Mouse (Mus musculus) lung, embryonic 15.5 days (tissue): Measurements from ENCODE around the gene Traf5. TPM values are rescaled to one million over a fixed set of nuclear protein-coding genes. Genes with fewer than 3 reads are reported as not detected.

Source experiments
- ATAC-seq: fragments of 200-750 bp; cut with Nextera tagmentation; 2 replicates; pipeline ENCODE4 v1.8.0; 2017; ENCODE audit warnings: moderate number of reproducible peaks, borderline replicate concordance; ENCODE audit not compliant: low FRiP score, low TSS enrichment; ENCODE audit errors: extremely low read depth
- H3K27ac ChIP-seq: fragments of 300-500 bp; sonication (generic); 2 replicates; pipeline ENCODE4 v1.5.1; 2015; ENCODE audit warnings: moderate library complexity, mild to moderate bottlenecking, inconsistent platforms
- H3K27me3 ChIP-seq: fragments of 300-500 bp; sonication (generic); 2 replicates; pipeline ENCODE4 v1.6.1; 2015; ENCODE audit warnings: inconsistent platforms
- H3K36me3 ChIP-seq: fragments of 300-500 bp; sonication (generic); 2 replicates; pipeline ENCODE4 v1.6.1; 2015; ENCODE audit warnings: inconsistent platforms
- H3K4me1 ChIP-seq: fragments of 300-500 bp; sonication (generic); 2 replicates; pipeline ENCODE4 v1.6.1; 2015; ENCODE audit warnings: inconsistent platforms
- H3K4me2 ChIP-seq: fragments of 300-500 bp; sonication (generic); 2 replicates; pipeline ENCODE4 v1.6.1; 2015; ENCODE audit warnings: inconsistent platforms, mild to moderate bottlenecking, moderate library complexity
- H3K4me3 ChIP-seq: fragments of 300-500 bp; sonication (generic); 2 replicates; pipeline ENCODE4 v1.5.1; 2015; ENCODE audit warnings: mild to moderate bottlenecking, inconsistent platforms
- H3K9ac ChIP-seq: fragments of 300-500 bp; sonication (generic); 2 replicates; pipeline ENCODE4 v1.6.1; 2015; ENCODE audit warnings: inconsistent platforms
- H3K9me3 ChIP-seq: fragments of 300-500 bp; sonication (generic); 2 replicates; pipeline ENCODE4 v1.6.1; 2016; ENCODE audit warnings: inconsistent platforms
- WGBS: fragments of 180-500 bp; shearing (Covaris S2); methylation state at CpG from one replicate; pipeline ENCODE4 v1.1.7; 2015; 5-methylcytosine and 5-hydroxymethylcytosine counted together
- polyA plus RNA-seq: library from polyadenylated mRNA; unstranded; fragments of >200 nt; fragmentation: Nextera tagmentation; extraction: Ambion mirVana; gene quantifications from 2 replicates; pipeline ENCODE4 v1.2.1, GENCODE M21; 2015

The Traf5 gene
- polyA plus RNA-seq, 1 experiment from 2014 or later, result 22.4 TPM

DNA sequence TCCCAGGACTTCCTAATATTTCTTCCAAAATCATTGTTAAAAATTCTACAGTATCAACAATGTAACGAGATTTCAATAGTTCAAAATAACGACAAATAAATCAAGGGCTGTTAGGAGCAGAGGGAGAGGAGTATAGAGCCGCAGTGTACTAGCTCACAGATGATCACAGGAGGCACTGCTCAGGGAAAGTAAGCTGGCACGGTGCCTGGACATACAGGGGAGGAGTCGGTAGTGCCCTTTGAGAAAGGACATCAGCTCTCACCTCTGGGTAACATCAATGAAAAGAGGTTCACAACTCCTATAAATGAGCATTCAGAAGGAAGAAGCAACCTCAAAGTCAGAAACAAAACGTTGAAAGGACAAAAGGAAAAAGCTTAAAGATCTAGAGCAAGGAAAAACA, 16.8 kb upstream of the Traf5 start:
- H3K4me1 ChIP-seq, result no peaks in the 10 kb centered on the region
- H3K27me3 ChIP-seq, result no peaks in the 10 kb centered on the region
- WGBS, result 62% methylated on average over 6 of the region's 6 CpGs
- H3K4me3 ChIP-seq, result no peak overlapping the region
- H3K9me3 ChIP-seq, result no peaks in the 10 kb centered on the region
- ATAC-seq, result no peak
- no peak overlapping the region for H3K9ac ChIP-seq
- H3K27ac ChIP-seq, result no peak overlapping the region
- H3K36me3 ChIP-seq, result peaks cover 36% of the 10 kb centered on the region
- H3K4me2 ChIP-seq, result no peak overlapping the region

DNA sequence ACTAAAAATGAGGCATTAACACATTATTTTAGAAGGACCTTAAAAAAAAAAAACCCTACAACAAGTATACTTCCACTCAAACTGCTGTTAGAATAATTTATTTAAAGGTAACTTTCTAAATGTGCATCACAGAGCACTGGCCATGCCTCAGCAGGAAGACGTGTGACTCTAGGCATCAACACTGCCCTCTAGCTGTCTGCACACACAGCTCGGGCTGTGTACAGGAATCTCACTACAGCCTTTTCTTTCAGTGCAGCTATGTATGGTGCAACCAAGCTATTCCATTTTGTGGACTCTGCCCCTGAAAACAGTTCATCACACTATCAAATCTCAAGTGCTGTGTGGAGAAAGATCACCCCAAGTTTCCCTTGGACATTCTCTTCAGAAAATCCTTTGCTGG, 15.0 kb upstream of the Traf5 start:
- Histone ChIP-seq H3K9me3 (no peaks in the 10 kb centered on the region), H3K9ac (no peak overlapping the region), H3K4me2 (no peak overlapping the region), H3K4me3 (no peak overlapping the region), H3K4me1 (no peaks in the 10 kb centered on the region), H3K36me3 (peaks cover 27% of the 10 kb centered on the region), H3K27ac (no peak overlapping the region), H3K27me3 (no peaks in the 10 kb centered on the region)
- ATAC-seq, result no peak
- WGBS, result 16% methylated on average over 2 of the region's 2 CpGs

DNA sequence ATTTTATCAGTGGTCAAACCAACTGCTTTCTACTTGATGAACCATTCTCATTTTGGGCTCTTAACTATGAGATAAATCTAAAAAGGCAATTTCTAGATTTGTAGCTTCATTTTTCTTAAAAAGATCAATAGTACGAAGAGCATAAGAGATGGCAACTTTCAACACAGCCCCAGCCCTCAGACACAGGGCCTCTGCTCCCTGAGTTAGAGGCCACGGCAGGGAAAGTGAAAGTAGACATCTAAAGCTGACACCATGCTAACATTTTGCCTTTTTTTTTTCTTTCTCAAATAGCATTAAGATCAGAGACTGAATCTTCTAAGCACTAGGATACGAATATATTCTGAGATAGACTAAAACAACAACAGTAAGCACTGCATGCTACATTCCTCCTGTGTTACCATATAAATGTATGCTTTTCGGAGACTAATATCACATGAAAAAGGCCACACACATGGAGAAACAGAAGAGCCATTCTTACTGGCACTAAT, 13.6 kb upstream of the Traf5 start:
- H3K4me1 ChIP-seq, result no peaks in the 10 kb centered on the region
- WGBS, result 78% methylated on average over 4 of the region's 4 CpGs
- H3K9me3 ChIP-seq, result no peaks in the 10 kb centered on the region
- no peak for ATAC-seq
- H3K4me3 ChIP-seq, result no peak overlapping the region
- H3K4me2 ChIP-seq, result no peak overlapping the region
- H3K27me3 ChIP-seq, result no peaks in the 10 kb centered on the region
- no peak overlapping the region for H3K27ac ChIP-seq
- H3K9ac ChIP-seq, result no peak overlapping the region
- peaks cover 33% of the 10 kb centered on the region for H3K36me3 ChIP-seq

DNA sequence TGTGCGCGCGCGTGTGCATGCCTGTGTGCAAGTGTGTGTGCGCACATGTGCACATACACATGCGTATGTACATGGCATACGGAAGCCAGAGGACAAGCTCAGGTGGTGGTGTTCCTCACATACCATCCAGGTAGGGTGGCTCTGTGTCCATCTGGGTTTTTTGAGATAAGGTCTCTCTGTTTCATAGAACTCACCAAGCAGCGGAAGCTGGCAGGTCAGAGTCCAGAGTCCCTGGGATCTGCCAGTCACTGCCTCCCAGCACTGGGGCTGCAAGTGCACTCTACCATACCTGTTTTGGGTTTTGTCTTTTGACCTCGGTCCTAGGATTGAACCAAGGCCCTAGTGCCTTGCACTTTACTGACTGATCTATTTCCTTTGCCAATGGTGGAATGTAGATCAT, 11.7 kb upstream of the Traf5 start:
- H3K27ac ChIP-seq, result no peak overlapping the region
- no peak overlapping the region for H3K4me2 ChIP-seq
- no peaks in the 10 kb centered on the region for H3K9me3 ChIP-seq
- H3K4me3 ChIP-seq, result no peak overlapping the region
- H3K27me3 ChIP-seq, result no peaks in the 10 kb centered on the region
- no peaks in the 10 kb centered on the region for H3K4me1 ChIP-seq
- ATAC-seq, result no peak
- 97% methylated on average over 9 of the region's 9 CpGs for WGBS
- peaks cover 27% of the 10 kb centered on the region for H3K36me3 ChIP-seq
- no peak overlapping the region for H3K9ac ChIP-seq

DNA sequence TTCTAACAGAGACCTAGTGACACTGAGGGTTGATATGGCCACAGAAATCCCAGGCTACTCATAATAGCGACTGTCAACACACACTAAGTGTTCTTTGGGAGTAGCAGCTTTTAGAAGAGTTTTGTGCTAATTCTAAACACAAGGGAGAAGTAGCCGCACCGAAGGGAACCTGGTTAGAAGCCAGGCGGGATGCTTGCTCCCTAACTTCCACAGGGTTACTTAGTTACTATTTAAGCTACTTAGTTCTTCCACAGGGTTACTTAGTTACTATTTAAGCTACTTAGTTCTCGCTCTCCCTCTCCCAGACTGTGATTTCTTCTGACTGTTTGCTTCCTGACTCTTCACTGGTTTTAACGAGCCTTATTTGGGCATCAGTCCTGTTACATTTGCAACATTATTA, 10.8 kb upstream of the Traf5 start:
- no peaks in the 10 kb centered on the region for H3K4me1 ChIP-seq
- H3K4me3 ChIP-seq, result no peak overlapping the region
- no peak overlapping the region for H3K4me2 ChIP-seq
- H3K27me3 ChIP-seq, result no peaks in the 10 kb centered on the region
- H3K36me3 ChIP-seq, result peaks cover 26% of the 10 kb centered on the region; the same call in 1 of the 2 replicates
- H3K9me3 ChIP-seq, result no peaks in the 10 kb centered on the region
- ATAC-seq, result no peak
- WGBS, result 76% methylated on average over 6 of the region's 6 CpGs
- H3K27ac ChIP-seq, result no peak overlapping the region
- H3K9ac ChIP-seq, result no peak overlapping the region

DNA sequence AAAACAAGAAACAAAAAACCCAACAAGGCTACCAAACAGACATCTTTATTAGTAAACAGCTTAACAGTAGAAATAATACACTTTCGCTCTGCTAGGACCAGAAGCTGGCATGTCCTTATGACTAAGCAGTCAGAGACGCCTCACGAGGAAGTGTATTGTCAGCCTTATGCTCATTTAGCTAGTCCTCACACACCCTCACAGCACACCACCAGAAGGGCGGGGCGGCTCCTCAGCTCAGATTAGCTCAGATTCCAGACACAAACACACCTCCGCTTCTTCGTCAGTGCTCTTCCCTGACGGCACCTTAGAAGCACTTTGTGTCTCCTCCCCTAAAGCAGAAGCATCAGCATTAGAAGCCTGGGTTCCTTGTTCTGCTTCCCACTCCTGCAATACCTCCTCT, 9.0 kb upstream of the Traf5 start:
- H3K9ac ChIP-seq, result no peak overlapping the region
- no peak overlapping the region for H3K4me2 ChIP-seq
- WGBS, result 73% methylated on average over 8 of the region's 8 CpGs
- H3K4me1 ChIP-seq, result no peaks in the 10 kb centered on the region
- H3K36me3 ChIP-seq, result peaks cover 26% of the 10 kb centered on the region; the same call in 1 of the 2 replicates
- no peak overlapping the region for H3K27ac ChIP-seq
- ATAC-seq, result no peak
- no peaks in the 10 kb centered on the region for H3K27me3 ChIP-seq
- no peaks in the 10 kb centered on the region for H3K9me3 ChIP-seq
- H3K4me3 ChIP-seq, result no peak overlapping the region

DNA sequence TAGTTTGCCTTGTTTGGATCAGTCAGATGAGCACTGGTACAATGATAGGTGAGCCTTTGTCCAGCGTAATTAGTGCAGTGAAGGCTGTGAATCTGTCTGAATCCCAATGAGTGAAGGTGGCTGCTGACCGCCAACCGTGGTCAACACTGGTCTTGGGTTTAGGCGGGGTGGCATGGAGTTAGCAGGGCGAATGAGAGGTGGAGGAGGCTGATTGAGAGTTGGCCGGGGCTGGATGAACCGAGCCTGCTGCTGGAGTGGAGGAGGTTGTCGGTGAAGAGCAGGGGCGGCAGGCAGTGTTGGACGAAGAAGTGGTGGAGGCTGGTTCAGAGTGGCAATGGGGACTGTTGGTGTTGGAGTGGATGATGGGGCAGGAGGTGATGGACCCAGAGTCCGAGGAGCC, 8.4 kb upstream of the Traf5 start:
- H3K9me3 ChIP-seq, result no peaks in the 10 kb centered on the region
- H3K4me3 ChIP-seq, result no peak overlapping the region
- no peaks in the 10 kb centered on the region for H3K4me1 ChIP-seq
- peaks cover 26% of the 10 kb centered on the region; the same call in 1 of the 2 replicates for H3K36me3 ChIP-seq
- H3K27me3 ChIP-seq, result no peaks in the 10 kb centered on the region
- 91% methylated on average over 11 of the region's 11 CpGs for WGBS
- no peak overlapping the region for H3K4me2 ChIP-seq
- no peak overlapping the region for H3K27ac ChIP-seq
- ATAC-seq, result no peak
- no peak overlapping the region for H3K9ac ChIP-seq

DNA sequence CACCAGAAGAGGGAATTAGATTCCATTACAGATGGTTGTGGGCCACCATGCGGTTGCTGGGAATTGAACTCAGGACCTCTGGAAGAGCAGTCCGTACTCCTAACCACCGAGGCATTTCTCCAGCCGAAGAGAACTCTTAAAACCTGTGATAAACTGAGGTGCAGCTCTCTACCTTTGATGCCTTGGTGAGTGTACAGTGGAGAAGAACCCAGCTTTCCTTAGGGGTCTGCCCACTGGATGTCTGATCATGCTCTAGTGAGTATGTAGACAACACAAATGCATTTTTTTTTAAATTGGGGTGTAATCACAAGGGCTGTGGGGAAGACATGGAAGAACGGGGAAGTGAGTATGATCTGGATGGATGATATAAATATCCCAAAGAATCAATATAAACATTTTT, 3.3 kb upstream of the Traf5 start:
- Histone ChIP-seq H3K9ac (no peak overlapping the region), H3K27ac (no peak overlapping the region), H3K27me3 (peaks cover 7% of the 10 kb centered on the region; the same call in 1 of the 2 replicates), H3K36me3 (peaks cover 5% of the 10 kb centered on the region; the same call in 1 of the 2 replicates), H3K9me3 (no peaks in the 10 kb centered on the region), H3K4me2 (no peak overlapping the region), H3K4me1 (peaks cover 8% of the 10 kb centered on the region), H3K4me3 (no peak overlapping the region)
- WGBS, result 82% methylated on average over 5 of the region's 5 CpGs
- ATAC-seq, result no peak

DNA sequence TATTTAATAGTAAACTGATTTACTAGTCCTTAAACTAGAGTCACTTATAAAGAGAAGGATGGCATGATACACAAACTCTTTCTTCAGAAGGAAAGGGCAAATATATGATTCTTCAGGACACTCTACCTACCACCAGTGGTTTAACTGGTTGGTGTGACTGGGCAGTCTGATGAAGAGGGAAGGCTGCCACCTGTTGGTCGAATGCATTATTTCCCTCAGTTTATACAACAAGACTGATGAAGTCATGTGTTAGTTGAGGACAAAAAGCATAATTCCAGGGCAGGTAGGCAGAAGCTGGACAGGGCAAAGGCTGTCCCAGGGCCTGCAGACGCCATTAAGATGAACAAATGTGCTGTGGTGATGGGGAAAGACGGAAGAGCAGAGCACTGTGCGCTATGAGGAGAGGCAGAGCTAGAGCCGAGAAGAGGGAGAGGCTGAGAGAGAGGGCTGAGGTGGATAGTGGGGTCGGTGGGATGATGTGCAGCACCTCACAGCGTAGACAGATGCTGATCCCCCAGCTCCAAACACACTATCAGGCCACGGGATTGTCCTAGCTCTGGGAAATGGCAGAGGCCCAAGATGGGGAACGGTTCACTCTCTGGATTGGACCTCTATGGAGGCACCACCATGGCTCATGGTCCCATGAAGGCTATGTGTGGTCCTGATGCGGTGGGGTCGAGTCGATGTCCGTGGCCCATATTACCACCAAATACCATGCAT, 2.3 kb upstream of the Traf5 start:
- H3K9ac ChIP-seq, result no peak overlapping the region
- WGBS, result 56% methylated on average over 13 of the region's 13 CpGs
- no peak overlapping the region for H3K27ac ChIP-seq
- H3K36me3 ChIP-seq, result 0 out of 2 replicates have a peak, but pooled peaks cover 2% of the 10 kb centered on the region
- H3K4me1 ChIP-seq, result peaks cover 10% of the 10 kb centered on the region
- ATAC-seq, result no peak
- no peaks in the 10 kb centered on the region for H3K9me3 ChIP-seq
- H3K4me2 ChIP-seq, result no peak overlapping the region
- peaks cover 12% of the 10 kb centered on the region; the same call in 1 of the 2 replicates for H3K27me3 ChIP-seq
- no peak overlapping the region for H3K4me3 ChIP-seq

DNA sequence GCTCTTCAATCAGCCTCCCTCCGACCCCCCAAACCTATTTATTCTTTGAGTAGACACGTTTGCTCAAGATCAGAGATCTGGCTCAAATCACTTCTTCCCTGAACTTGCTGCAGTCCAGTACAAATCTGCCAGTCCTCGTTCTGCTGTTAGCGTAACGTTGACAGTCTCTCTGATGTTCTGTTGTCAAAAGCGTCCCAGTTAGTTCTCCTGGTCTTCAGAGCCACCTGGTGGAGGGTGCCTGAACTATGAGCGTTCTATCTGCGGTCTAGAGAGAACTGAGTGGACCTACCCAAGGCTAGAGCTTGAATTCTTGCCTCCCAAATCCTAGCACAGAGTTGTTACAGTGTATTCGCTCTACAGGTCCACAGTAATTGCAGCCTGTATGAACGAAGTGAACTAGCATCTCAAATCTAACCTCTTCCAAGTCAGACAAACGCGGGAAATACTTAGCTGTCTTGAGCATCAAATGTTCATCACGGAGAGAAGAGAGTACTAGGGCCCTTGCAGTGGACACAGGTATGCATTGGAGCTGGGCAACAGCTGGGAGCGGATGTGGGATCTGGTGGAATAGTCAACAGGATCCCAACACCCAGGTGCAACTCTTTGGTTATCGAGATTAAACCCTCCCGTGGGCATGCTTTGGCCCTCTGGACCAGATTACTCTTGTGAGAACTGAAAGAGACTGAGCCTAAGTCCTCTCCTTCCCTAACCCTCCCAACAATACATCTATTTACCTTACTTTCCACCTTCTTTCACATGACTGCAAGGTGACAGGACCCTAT, 711 bp upstream of the Traf5 start:
- Histone ChIP-seq H3K9me3 (no peaks in the 10 kb centered on the region), H3K4me3 (peak overlapping the region; percentile 63), H3K27ac (peak overlapping the region; percentile 10; the same call in 1 of the 2 replicates), H3K4me1 (peaks cover 10% of the 10 kb centered on the region), H3K36me3 (no peaks in the 10 kb centered on the region), H3K4me2 (peak overlapping the region; percentile 85), H3K9ac (no peak overlapping the region), H3K27me3 (peaks cover 12% of the 10 kb centered on the region; the same call in 1 of the 2 replicates)
- WGBS, result 27% methylated on average over 16 of the region's 16 CpGs
- ATAC-seq, result peak; percentile 83

DNA sequence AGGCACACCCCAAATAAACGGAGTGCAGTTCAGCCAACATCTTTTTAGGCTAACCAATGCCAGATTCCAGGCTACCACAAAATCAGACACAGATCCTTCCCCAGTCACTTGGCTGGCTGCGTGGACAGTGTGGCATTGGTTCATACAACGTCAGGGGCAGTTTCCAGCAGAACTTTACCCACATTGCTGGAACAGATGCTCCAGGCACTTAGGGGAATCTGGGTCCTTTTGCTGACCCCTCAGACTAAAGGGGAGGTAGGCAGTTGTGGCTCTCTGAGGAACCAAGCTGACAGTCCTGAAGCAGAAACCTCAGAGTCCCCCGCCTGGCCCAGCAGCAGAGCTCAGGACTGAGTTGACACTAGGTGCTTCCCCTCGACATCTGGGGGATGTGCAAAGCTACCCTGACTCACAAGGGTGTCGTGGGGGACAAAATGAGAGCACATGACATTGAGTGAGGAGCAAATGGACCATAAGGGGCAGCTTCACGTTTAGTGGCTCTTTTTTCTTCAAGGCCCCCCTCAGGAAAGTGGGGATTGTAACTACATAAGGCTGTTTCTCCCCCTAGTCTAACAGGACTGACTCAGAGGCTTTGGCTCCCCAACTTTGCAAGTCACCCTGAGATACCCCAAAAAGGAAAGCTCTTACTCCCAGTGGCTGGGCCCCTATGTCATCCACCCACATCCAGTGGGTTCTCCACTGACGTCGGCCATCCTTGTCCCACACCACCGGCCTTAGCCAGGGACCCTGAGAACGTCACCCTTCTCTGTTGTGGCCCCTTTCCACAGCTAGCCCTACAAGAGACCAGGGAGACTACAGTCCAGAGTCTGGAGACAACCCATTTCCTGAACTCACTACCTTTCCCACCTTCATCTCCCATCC, 1.4 kb downstream of the Traf5 start:
- no peaks in the 10 kb centered on the region for H3K36me3 ChIP-seq
- H3K4me3 ChIP-seq, result peak overlapping the region; percentile 63
- peaks cover 25% of the 10 kb centered on the region for H3K4me1 ChIP-seq
- H3K27me3 ChIP-seq, result peaks cover 12% of the 10 kb centered on the region; the same call in 1 of the 2 replicates
- H3K4me2 ChIP-seq, result peak overlapping the region; percentile 85
- H3K9ac ChIP-seq, result peak overlapping the region; percentile 66
- no peaks in the 10 kb centered on the region for H3K9me3 ChIP-seq
- WGBS, result 66% methylated on average over 11 of the region's 11 CpGs
- H3K27ac ChIP-seq, result no peak overlapping the region
- no peak for ATAC-seq
